Mouse (Mus musculus): Measurements from ENCODE around the gene Derl2.

The Derl2 gene

DNA sequence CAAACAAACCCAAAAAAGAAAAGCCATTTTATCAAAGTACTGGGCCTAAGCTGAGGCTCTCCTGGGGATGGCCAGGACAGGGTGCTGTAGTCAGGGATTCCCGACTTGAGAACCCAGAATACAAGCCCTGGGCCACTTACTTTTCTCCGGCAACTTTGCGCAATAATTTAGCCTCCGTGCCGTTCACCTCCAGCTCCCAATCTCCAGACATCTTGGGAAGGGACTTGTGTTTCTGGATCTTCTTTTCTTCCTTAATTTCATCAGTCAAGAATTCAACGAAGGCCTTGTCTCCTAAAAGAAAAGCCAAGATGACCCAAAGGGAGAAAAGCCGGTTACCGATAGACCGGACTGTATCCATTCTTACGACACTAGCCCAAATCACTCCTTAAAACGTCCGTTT lies 37.6 kb downstream of the Derl2 start:
- in situ Hi-C loops (cut with MseI, MboI) = no loop called here

DNA sequence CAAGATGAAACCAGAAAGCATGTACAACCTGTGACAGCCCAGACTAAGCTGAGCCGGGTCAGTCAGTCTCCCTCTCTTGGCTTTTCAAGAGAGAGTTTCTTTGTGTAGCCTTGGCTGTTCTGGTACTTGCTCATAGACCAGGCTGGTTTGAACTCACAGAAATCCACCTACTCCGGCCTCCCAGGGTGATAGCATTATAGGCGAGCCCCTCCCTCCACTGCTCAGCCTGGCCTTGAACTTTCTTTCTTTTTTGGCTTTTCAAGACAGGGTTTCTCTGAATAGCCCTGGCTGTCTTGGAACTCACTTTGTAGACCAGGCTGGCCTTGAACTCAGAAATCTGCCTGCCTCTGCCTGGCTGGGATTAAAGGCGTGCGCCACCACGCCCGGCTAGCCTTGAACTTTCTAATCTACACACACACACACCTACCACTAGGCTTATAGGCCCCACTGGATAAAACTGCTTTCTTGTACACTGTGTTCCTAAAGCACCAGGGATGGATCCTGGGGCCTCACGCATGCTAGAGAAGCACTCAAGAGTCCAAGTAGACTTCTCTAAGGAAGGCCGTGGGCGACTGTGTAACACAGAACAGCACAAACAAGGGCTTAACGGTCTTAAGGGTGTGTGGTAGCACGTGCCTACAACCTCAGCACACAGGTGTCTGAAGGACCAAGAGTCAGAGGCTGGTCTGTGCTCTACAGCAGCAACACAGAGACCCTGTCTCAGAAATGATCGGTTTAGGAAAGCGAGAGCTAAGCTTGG lies 38.7 kb downstream of the Derl2 start:
- in situ Hi-C loops (cut with MseI, MboI) = no loop called here

DNA sequence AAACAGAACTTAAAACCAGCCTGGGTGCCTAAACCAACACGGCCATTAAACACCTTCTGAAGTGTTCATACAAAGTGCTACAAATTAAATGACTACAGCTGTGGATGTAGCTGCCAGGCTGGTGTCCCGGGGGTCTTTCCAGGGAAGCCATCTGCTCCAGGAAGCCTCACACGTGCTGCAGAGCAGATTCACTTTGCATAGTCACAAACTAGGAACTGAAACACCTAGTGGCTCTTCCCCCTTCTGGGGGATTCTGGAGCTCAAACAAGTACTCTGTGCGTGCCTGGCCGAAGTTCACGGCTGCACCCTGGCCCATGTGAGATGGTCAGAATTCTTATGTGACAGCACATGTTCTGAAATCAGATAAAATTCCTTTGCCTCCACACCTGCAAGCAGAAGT lies 39.4 kb downstream of the Derl2 start:
- in situ Hi-C loops (cut with MseI, MboI) = no loop called here

DNA sequence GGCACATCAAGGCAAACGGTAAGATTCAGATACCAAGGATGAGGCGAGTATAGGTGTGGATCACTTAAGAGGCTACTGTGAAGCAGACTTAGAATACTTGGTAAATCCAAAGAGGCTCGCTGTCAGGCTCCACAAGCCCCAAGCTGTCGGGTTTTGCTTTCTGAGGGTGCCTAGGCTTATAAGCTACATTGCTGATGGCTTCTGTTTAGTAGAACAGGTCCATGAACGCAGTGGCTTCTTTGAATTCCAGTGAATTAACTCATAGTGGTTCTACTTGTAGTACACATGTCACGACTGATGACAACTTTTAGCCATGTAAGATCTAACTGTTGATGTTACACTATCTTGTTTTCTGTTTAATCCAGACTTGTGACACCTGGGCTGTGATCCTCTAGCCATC lies 42.3 kb downstream of the Derl2 start:
- in situ Hi-C loops (cut with MseI, MboI) = no loop called here

DNA sequence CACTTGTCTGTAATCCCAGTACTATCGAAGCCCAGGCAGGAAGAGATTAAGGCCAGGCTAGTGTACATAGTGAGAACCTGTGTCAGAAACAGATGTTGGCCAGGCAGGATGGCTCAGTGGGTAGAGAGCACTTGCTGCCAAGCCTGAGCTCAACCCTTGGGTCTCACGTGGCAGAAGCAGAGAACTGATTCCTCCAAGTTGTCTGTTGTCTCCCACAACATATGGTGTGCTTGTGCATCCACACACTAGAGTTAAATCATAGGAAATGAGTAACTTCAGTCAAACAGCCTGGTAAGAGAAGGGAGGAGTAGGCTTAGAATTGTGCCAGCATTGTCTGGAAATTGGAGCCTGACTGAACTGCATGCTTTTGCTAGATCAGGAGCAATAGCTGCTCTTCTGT lies 44.4 kb downstream of the Derl2 start:
- in situ Hi-C loops (cut with MseI, MboI) = no loop called here

DNA sequence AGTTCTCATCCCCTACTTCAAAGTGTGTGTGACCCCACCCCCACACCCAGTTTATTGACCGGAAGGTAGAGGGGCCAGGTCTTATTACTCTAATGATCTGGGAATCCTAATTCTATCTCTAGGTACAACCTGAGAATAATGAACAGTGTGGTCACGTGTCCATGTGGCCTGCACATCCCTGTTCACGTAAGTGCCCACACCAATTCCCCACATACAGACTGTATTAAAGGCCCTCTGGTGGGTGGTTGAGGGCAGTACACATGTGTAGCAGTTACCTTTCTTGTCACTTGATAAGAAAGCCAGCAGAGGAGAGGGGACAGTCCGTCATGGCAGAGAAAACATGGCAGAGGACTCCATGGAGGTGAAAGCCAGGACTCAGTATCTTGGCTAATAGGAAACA lies 45.7 kb downstream of the Derl2 start:
- in situ Hi-C loops (cut with MseI, MboI) = no loop called here

DNA sequence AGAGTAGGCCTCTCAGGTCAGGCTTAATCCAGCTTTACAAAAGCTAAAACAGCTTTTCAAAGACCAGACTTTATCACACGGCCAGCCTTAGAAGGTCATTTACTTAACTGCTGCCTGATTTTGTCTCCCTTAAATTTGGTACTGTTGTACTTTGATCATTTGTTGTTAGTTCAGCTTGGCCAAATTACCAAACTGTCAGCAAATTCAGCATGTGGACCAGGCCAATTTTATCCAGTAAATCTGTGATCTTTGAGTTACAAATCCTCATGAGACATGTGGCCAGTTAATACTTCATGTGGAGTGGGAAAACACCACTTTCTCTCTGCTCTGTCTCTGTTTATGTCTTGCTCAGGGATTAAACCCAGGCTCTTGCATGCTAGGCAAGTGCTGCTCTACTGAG lies 47.1 kb downstream of the Derl2 start:
- in situ Hi-C loops (cut with MseI, MboI) = no loop called here

DNA sequence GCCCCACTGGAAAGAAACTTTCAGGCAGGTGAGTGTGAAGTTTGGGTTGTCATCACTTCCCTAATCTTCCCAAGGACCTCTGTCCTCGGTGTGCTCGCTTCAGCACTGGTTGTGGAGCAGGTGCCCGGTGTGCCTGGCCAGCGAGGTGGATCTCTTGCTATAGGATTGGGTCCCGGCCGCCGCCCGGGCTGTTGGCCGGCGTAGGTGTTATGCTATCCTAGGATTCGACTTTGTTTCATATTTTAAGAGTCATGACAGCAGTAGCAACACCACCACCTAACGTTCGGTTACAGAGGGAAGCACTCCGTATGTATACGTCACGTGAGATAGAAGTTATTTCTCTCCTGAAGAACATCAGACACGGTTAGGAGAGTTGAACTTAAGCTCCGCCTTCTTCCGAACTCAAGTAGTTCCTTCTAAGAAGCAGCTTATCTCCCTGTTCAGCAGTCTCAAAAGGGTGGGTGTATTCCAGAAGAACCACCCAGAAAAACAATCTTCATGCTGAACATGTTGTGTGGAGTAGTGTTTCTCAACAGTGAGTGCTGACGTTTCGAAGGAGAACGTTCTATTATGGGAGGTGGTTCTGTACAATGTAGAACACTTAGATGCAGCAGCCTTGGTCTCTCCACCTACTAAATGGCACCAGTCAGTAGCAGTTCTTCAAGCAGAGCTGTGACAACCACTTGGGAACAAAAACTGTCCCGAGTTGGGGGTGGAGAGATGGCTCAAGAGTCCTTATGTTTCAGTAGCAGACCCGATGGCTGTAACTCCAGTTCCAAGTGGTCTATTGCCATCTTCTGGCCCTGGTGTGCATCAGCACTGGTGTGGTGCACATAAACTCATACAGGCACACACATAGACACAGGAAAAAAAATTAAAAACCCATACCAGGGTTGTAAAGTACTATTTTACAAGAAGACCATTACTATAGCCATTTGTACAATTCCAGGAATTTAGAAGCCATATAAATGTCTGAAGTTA lies 48.8 kb downstream of the Derl2 start:
- in situ Hi-C loops (cut with MseI, MboI) = no loop called here

DNA sequence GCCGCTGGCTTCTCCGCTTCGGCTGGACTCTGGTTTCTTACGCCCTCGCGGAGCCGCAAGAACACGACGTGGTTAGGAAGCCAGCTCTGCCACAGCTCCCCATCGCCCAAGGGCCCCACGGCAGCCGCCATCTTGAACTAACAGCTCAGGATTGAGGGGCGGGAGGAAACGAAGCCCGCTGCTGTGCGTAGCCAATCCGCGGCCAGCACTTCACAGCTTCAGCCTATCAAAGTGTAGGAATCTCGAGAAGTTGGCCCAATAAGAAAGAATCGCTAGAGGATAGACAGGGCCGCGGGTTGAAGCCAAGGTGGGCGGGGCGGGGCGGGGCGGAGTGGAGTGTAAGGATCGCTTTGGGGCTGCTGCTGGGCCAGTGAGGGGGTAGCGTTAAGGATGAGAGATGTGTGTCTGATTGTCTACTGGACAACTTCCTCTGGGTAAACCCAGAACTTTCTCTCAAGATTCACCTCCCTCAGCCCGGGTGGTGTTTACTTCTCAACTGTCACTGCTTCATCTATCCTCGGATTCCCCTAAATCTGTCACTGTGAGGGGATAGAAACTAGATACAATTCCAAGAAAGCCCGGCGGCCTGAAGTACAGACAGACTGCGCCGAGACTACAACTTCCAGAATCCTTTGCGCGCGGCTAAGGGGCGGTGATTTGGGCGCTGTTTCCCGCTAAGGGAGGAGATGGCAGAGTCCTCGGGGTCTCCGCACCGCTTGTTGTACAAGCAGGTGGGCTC lies 49.7 kb downstream of the Derl2 start, which contains the start of the genes Nup88 and Rpain:
Gene Nup88 (minus strand): TSS at position 153 of the 739 bp plus-strand sequence.
Gene Rpain (plus strand): TSS at position 393 of the 739 bp plus-strand sequence.
- in situ Hi-C loops (cut with MseI, MboI) = no loop called here

DNA sequence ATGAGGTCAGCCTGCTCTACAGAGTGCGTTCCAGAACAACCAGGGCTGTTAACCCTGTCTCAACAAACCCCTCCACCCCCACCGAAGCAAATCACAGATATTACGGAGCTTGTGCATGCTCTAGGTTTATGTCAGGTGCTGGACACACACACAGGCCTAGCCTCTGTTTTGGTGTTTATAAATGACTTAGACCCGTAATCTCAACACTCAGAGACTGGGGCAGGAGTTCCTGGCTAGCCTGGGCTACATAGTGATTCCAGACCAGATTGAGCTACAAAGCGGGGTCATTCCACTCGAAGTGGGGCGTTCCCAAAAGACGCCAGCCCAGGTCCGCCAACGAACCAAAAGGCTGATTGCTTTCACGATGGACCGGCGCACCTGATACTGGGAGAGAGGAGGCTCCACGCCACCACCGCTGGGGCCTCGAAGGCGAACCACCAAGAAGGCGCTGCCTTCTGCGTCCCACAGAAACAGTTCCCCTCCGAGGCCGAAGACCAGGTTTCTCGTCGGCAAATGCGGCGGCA lies 50.3 kb downstream of the Derl2 start:
- in situ Hi-C loops (cut with MseI, MboI) = no loop called here

DNA sequence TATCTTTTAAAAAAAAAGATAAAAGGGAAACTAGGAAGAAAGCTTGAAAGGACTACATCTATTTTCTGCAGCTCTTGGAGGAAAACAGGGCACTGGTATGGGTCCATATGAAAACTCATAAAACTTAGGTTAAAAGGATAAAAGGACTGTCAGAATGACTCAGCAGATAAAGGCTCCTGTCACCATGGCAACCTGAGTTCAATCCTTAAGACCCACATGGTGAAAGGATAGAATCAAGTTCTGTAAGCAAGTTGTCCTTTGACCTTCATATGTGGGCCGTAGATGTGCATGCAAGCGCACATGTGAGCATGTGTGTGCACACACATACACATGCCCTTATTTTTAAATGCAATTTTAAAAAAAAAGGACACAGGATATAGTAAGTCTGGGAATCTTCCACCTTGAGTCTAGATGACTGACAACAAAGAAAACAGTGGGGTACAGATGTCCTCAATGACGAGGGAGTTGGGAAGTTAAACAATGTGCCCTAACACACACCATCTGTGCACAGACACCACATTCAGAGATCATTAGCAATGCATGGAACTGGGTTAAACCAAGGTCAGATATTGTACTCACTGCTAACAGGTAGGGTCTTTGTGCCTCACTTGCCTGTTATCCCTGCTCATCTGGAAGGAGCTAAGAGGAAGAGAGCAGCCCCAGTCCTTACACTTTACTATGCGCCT lies 55.3 kb downstream of the Derl2 start:
- in situ Hi-C loops (cut with MseI, MboI) = no loop called here

DNA sequence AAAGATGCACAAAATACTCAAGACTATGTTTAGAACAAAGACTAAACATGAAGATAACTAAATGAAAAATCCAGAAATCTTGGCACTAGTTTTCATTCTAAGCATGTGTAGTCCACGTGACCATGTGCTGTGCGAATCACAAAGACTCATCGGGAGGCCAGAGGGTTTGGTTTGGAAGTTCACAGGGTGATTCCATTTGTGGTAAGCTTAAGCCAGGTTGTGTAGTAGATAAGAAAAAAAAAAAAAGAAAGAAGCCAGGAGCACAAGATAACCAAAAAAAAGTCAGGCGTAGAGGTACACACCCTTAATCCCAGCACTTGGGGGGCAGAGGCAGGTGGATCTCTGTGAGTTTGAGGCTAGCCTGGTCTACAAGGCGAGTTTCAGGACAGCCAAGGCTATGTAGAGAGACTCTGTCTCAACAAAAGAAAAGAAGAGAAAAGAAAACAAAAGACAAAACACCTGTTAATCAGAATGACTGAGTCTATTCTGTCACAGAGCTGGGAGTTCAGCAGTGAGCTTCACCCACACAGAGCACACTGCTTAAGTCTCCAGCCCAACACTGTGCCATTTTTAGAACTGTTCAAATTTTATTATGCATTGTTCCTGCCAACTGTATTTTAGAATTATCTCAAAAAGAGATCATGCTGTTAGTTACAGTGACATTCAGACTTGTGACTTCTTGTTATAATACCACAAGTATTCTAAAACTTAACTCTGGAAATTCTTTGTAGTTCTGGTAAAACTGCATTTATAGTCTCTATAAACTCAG lies 58.7 kb downstream of the Derl2 start:
- in situ Hi-C loops (cut with MseI, MboI) = no loop called here

Data from mouse trophoblast stem cell (cell line).